ENCODE assay signal across 8 mouse cellular contexts in the genomic region with DNA sequence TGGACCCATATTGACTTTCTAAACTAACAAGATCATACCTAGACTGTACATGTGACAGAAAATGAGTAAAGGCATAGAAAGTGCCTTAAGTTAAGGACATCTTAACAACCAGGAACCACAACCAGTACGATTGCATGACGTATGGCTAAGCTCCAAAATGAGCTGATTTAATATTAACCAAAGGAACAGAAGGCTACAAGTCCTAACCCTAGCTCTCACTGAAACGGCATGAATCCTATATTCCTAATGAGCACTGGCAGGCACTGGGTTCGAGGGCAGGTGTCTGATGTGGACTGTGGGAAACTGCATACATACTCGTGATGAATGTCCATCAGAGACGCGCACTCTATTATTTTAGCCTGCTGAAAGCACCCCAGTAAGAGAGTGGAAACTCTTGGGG. TPM values are rescaled to one million over a fixed set of nuclear protein-coding genes. Genes with fewer than 3 reads are reported as not detected.
DNase-seq lines count a peak whose midpoint lies in the region; ATAC-seq and TF ChIP-seq lines count a peak whose summit lies in the region.

No protein-coding gene starts in this region.

- H3K36me3 ChIP-seq in forebrain, embryonic 13.5 days (ENCODE audit: poor library complexity, severe bottlenecking), result no peaks in the 10 kb centered on the region
- H3K36me3 ChIP-seq in liver, adult 2 months (ENCODE audit: control insufficient read depth, insufficient read depth, low read length), result no peaks in the 10 kb centered on the region

- H3K4me2 ChIP-seq in forebrain, embryonic 13.5 days, result peak overlapping the region; percentile 87

- no peak overlapping the region for H3K27ac ChIP-seq in cerebellum, adult 2 months (ENCODE audit: insufficient read depth, low read length)
- H3K27ac ChIP-seq in forebrain, embryonic 13.5 days, result no peak overlapping the region
- H3K27ac ChIP-seq in liver, adult 2 months (replicated peaks; ENCODE audit: insufficient read depth, low read depth, low read length), result peak overlapping the region; percentile 97

- H3K27me3 ChIP-seq in cerebellum, adult 2 months (ENCODE audit: control insufficient read depth, insufficient read depth, low read length), result no peaks in the 10 kb centered on the region; the same call in 1 of the 2 replicates
- H3K27me3 ChIP-seq in forebrain, embryonic 13.5 days, result no peaks in the 10 kb centered on the region
- H3K27me3 ChIP-seq in liver, adult 2 months (ENCODE audit: control insufficient read depth, insufficient read depth, low read length), result no peaks in the 10 kb centered on the region

- peak overlapping the region; percentile 98 for H3K4me3 ChIP-seq in cerebellum, adult 2 months (replicated peaks; ENCODE audit: insufficient read depth, low read depth, low read length)
- peak overlapping the region; percentile 90 for H3K4me3 ChIP-seq in forebrain, embryonic 13.5 days
- peak overlapping the region; percentile 89 for H3K4me3 ChIP-seq in liver, adult 2 months (ENCODE audit: insufficient read depth, low read depth, low read length)

- TF ChIP-seq CTCF in cerebellum, adult 2 months (IDR thresholded peaks at IDR 0.05; ENCODE audit: borderline replicate concordance, insufficient read depth, low read depth, low read length), result no peak
- TF ChIP-seq CTCF in liver, adult 2 months (IDR thresholded peaks at IDR 0.05; ENCODE audit: low read depth, low read length), result no peak

- no peaks in the 10 kb centered on the region for H3K9me3 ChIP-seq in forebrain, embryonic 13.5 days (replicated peaks)

- H3K4me1 ChIP-seq in cerebellum, adult 2 months (ENCODE audit: control insufficient read depth, insufficient read depth, low read length), result peaks cover 3% of the 10 kb centered on the region
- H3K4me1 ChIP-seq in forebrain, embryonic 13.5 days, result peaks cover 32% of the 10 kb centered on the region
- H3K4me1 ChIP-seq in liver, adult 2 months (ENCODE audit: control insufficient read depth, insufficient read depth, low read length), result peaks cover 20% of the 10 kb centered on the region

- H3K9ac ChIP-seq in forebrain, embryonic 13.5 days, result peak overlapping the region; percentile 98
- H3K9ac ChIP-seq in liver, adult 2 months (ENCODE audit: low read depth, low read length), result peak overlapping the region; percentile 89

- DNase-seq in cerebellum, adult 2 months, result no peak
- DNase-seq in cerebellum, postnatal 4 days (ENCODE audit: low spot score in 2 of 2), result no peak
- peak; percentile 58 for DNase-seq in 416B (ENCODE audit: low read depth)
- peak; percentile 94 for DNase-seq in liver, adult 2 months (ENCODE audit: extremely low read depth, low read depth, low spot score)
- DNase-seq in right cerebral cortex, adult 2 months (ENCODE audit: low spot score in 2 of 2), result no peak
- no peak for DNase-seq in thymus, adult 18-20 months
- no peak for DNase-seq in frontal cortex, postnatal 25 days (ENCODE audit: low spot score in 2 of 2)

- WGBS in cerebellum, adult 2 months, result 10% methylated on average over 7 of the region's 7 CpGs
- WGBS in forebrain, embryonic 13.5 days, result 38% methylated on average over 7 of the region's 7 CpGs
- 6% methylated on average over 7 of the region's 7 CpGs for WGBS in liver, adult 2 months

- ATAC-seq in forebrain, embryonic 13.5 days, result no peak

- H3K79me2 ChIP-seq in liver, adult 2 months (ENCODE audit: control insufficient read depth, insufficient read depth, low read length), result peaks cover 19% of the 10 kb centered on the region

- TF ChIP-seq POLR2A in cerebellum, adult 2 months (IDR thresholded peaks at IDR 0.05; ENCODE audit: borderline replicate concordance, insufficient read depth, low read length), result no peak
- no peak for TF ChIP-seq POLR2A in liver, adult 2 months (IDR thresholded peaks at IDR 0.05; ENCODE audit: extremely low read depth, insufficient read depth, low read length)

RNA-seq across cellular contexts. Expression of gene Dcun1d1, which starts 5.9 kb away (rescaled TPM):
- polyA plus RNA-seq in cerebellum, adult 2 months (2012; rRNA removed), result 39.4 and 40.0 TPM in 2 replicates
- polyA plus RNA-seq in forebrain, embryonic 13.5 days (2015; fragmentation: Nextera tagmentation; extraction: Ambion mirVana), result 114 and 127 TPM in 2 replicates
- 49.3 and 61.1 TPM in 2 replicates for total RNA-seq in liver, adult 2 months (2014; rRNA removed)
- 10.2 and 12.7 TPM in 2 replicates for polyA plus RNA-seq in liver, adult 2 months (2012; rRNA removed)

Comparison
In these comparisons a context has a peak if more than half of its experiments do, and no peak if none do; other contexts are left out.
1. DNase-seq: peak in 416B (single experiment) and liver, adult 2 months (single experiment); none in cerebellum, adult 2 months (0 of 2), cerebellum, postnatal 4 days (0 of 2), right cerebral cortex, adult 2 months (0 of 2), thymus, adult 18-20 months (0 of 2) and frontal cortex, postnatal 25 days (0 of 2).
2. Peak in every context shown above with its lines, with median percentiles within 50 percentile points of each other: H3K4me3 ChIP-seq.